In the genomic region with DNA sequence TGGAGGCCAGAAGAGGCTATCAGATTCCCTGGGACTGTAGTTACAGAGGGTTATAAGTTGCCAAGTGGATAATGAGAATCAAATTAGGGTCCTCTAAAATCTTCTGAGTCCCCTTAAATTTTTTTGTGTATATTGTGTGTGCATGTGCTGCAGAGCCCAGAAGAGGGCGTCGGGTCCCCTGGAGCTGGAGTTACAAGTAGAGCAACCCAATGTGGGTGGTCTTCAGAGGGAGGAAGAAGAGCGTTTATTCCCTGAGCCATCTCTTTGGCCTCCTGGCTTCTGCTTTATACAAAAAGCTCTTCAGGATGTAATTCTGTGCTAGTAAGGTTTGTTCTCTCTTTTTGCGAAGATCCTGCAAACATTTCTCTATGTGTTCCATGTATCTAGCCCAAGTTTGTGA, we compare ENCODE assay signal across 8 mouse cellular contexts. TPM values are rescaled to one million over a fixed set of nuclear protein-coding genes. Genes with fewer than 3 reads are reported as not detected.
A peak's percentile ranks its signal among the peaks of the same experiment; 100 is the strongest.
DNase-seq lines count a peak whose midpoint lies in the region; ATAC-seq and TF ChIP-seq lines count a peak whose summit lies in the region.

No protein-coding gene starts in this region.

- TF ChIP-seq CTCF in midbrain, postnatal 0 days (IDR thresholded peaks at IDR 0.05), result peak; percentile 66

- DNase-seq in kidney, adult 11 months, result peak; percentile 15
- DNase-seq in kidney, adult 9 months, result no peak
- peak; percentile 67 for DNase-seq in NIH3T3 (ENCODE audit: low read depth)
- DNase-seq in forebrain, embryonic 14.5 days (ENCODE audit: low spot score), result peak; percentile 72
- DNase-seq in midbrain, postnatal 0 days (ENCODE audit: low spot score), result peak; percentile 67
- no peak for DNase-seq in adrenal gland, adult (ENCODE audit: inconsistent age in 2 of 2, low spot score in 1 of 2)
- DNase-seq in layer of hippocampus, postnatal 10 days (ENCODE audit: low spot score in 2 of 2), result no peak

- peak overlapping the region; percentile 81 for H3K4me2 ChIP-seq in forebrain, embryonic 14.5 days (ENCODE audit: low read length)
- peak overlapping the region; percentile 61 for H3K4me2 ChIP-seq in limb, embryonic 12.5 days
- peak overlapping the region; percentile 65 for H3K4me2 ChIP-seq in midbrain, postnatal 0 days (ENCODE audit: low read depth, low read length, poor library complexity, severe bottlenecking)

- H3K4me3 ChIP-seq in forebrain, embryonic 14.5 days (ENCODE audit: low read depth, low read length), result peak overlapping the region; percentile 49
- peak overlapping the region; percentile 50 for H3K4me3 ChIP-seq in limb, embryonic 12.5 days (replicated peaks)
- H3K4me3 ChIP-seq in midbrain, postnatal 0 days (ENCODE audit: low read depth, low read length), result peak overlapping the region; percentile 49

- peak; percentile 40 for ATAC-seq in forebrain, embryonic 14.5 days
- no peak for ATAC-seq in limb, embryonic 12.5 days (ENCODE audit: insufficient number of reproducible peaks, insufficient read depth, low FRiP score, low TSS enrichment, low read depth)
- peak; percentile 58; the same call in 1 of the 2 replicates for ATAC-seq in midbrain, postnatal 0 days (ENCODE audit: low FRiP score)

- H3K27me3 ChIP-seq in forebrain, embryonic 14.5 days (replicated peaks; ENCODE audit: control insufficient read depth, insufficient read depth, low read length), result no peaks in the 10 kb centered on the region
- no peaks in the 10 kb centered on the region for H3K27me3 ChIP-seq in limb, embryonic 12.5 days
- H3K27me3 ChIP-seq in midbrain, postnatal 0 days (ENCODE audit: insufficient read depth, low read length), result no peaks in the 10 kb centered on the region

- H3K4me1 ChIP-seq in forebrain, embryonic 14.5 days (ENCODE audit: control insufficient read depth, insufficient read depth, low read length), result 0 out of 2 replicates have a peak, but pooled peaks cover 4% of the 10 kb centered on the region
- H3K4me1 ChIP-seq in limb, embryonic 12.5 days (replicated peaks), result peaks cover 7% of the 10 kb centered on the region
- peaks cover 5% of the 10 kb centered on the region; the same call in 1 of the 2 replicates for H3K4me1 ChIP-seq in midbrain, postnatal 0 days (ENCODE audit: insufficient read depth, low read length)

- no peaks in the 10 kb centered on the region for H3K9me3 ChIP-seq in forebrain, embryonic 14.5 days (replicated peaks; ENCODE audit: control insufficient read depth, low read length)
- H3K9me3 ChIP-seq in limb, embryonic 12.5 days, result 0 out of 2 replicates have a peak, but pooled peaks cover 7% of the 10 kb centered on the region
- no peaks in the 10 kb centered on the region for H3K9me3 ChIP-seq in midbrain, postnatal 0 days (ENCODE audit: low read length)

- H3K36me3 ChIP-seq in forebrain, embryonic 14.5 days (ENCODE audit: control insufficient read depth, insufficient read depth, low read length), result no peaks in the 10 kb centered on the region
- H3K36me3 ChIP-seq in limb, embryonic 12.5 days, result peaks cover 6% of the 10 kb centered on the region; the same call in 1 of the 2 replicates
- peaks cover 4% of the 10 kb centered on the region; the same call in 1 of the 2 replicates for H3K36me3 ChIP-seq in midbrain, postnatal 0 days (ENCODE audit: insufficient read depth, low read length)

- peak overlapping the region; percentile 94 for H3K27ac ChIP-seq in forebrain, embryonic 14.5 days (ENCODE audit: low read depth, low read length)
- H3K27ac ChIP-seq in limb, embryonic 12.5 days, result peak overlapping the region; percentile 95
- H3K27ac ChIP-seq in midbrain, postnatal 0 days (ENCODE audit: low read depth, low read length), result peak overlapping the region; percentile 97

- WGBS in forebrain, embryonic 14.5 days, result 2% methylated on average over 4 of the region's 4 CpGs
- WGBS in limb, embryonic 12.5 days, result 5% methylated on average over 4 of the region's 4 CpGs
- whole genome bisulfite sequencing in midbrain, postnatal 0 days, result 2% methylated on average over 4 of the region's 4 CpGs

- peak overlapping the region; percentile 74 for H3K9ac ChIP-seq in forebrain, embryonic 14.5 days (ENCODE audit: low read length)
- H3K9ac ChIP-seq in limb, embryonic 12.5 days (replicated peaks), result peak overlapping the region; percentile 72
- H3K9ac ChIP-seq in midbrain, postnatal 0 days (replicated peaks; ENCODE audit: low read length, poor library complexity, severe bottlenecking), result peak overlapping the region; percentile 84

RNA-seq across cellular contexts. Expression of a gene that starts 0.5 kb away (rescaled TPM):
- 35.4 and 37.0 TPM in 2 replicates for polyA plus RNA-seq in forebrain, embryonic 14.5 days (2014; fragmentation: Nextera tagmentation; extraction: Ambion mirVana)
- polyA plus RNA-seq in limb, embryonic 12.5 days (2016; fragmentation: Nextera tagmentation; extraction: Ambion mirVana), result 37.2 and 40.9 TPM in 2 replicates
- total RNA-seq in midbrain, postnatal 0 days (2014; rRNA removed), result 28.8 and 35.5 TPM in 2 replicates
- polyA plus RNA-seq in midbrain, postnatal 0 days (2015; fragmentation: Nextera tagmentation; extraction: Ambion mirVana), result 30.5 and 34.8 TPM in 2 replicates
- 10 to 100 TPM; 11.9 to 14.1 TPM for total RNA-seq in layer of hippocampus, postnatal 10 days (2021)

RNA-seq across cellular contexts. Expression of a gene that starts 28.6 kb away (rescaled TPM):
- 24.5 and 35.4 TPM in 2 replicates for polyA plus RNA-seq in forebrain, embryonic 14.5 days (2014; fragmentation: Nextera tagmentation; extraction: Ambion mirVana)
- 38.4 and 42.0 TPM in 2 replicates for polyA plus RNA-seq in limb, embryonic 12.5 days (2016; fragmentation: Nextera tagmentation; extraction: Ambion mirVana)
- total RNA-seq in midbrain, postnatal 0 days (2014; rRNA removed), result 146 and 162 TPM in 2 replicates
- 56.6 and 59.3 TPM in 2 replicates for polyA plus RNA-seq in midbrain, postnatal 0 days (2015; fragmentation: Nextera tagmentation; extraction: Ambion mirVana)
- total RNA-seq in layer of hippocampus, postnatal 10 days (2021), result 100 to 1,000 TPM in 1 of 2 experiments, 10 to 100 TPM in 1; 89.2 to 104 TPM

Comparison
In these comparisons a context has a peak if more than half of its experiments do, and no peak if none do; other contexts are left out.
1. DNase-seq: peak in kidney, adult 11 months (single experiment), NIH3T3 (single experiment), forebrain, embryonic 14.5 days (single experiment) and midbrain, postnatal 0 days (single experiment); none in kidney, adult 9 months (single experiment), adrenal gland, adult (0 of 2) and layer of hippocampus, postnatal 10 days (0 of 2).
2. Peak in every context shown above with its lines, with median percentiles within 50 percentile points of each other: H3K27ac ChIP-seq, H3K4me2 ChIP-seq, H3K4me3 ChIP-seq and H3K9ac ChIP-seq.